Mouse (Mus musculus) ZHBTc4 (cell line): ENCODE data around the gene 2610021A01Rik.
A peak's percentile ranks its signal among the peaks of the same experiment; 100 is the strongest.
"Not testable (repeated sequence)": the region's sequence is repeated elsewhere in the genome, so short reads cannot be mapped to it uniquely, and the experiment has no call there.

Experiments
- DNase-seq: peaks from one replicate; pipeline ENCODE4 v3.0.0-alpha.2; 2011; ENCODE audit warnings: low read depth, low spot score

The 2610021A01Rik gene

DNA sequence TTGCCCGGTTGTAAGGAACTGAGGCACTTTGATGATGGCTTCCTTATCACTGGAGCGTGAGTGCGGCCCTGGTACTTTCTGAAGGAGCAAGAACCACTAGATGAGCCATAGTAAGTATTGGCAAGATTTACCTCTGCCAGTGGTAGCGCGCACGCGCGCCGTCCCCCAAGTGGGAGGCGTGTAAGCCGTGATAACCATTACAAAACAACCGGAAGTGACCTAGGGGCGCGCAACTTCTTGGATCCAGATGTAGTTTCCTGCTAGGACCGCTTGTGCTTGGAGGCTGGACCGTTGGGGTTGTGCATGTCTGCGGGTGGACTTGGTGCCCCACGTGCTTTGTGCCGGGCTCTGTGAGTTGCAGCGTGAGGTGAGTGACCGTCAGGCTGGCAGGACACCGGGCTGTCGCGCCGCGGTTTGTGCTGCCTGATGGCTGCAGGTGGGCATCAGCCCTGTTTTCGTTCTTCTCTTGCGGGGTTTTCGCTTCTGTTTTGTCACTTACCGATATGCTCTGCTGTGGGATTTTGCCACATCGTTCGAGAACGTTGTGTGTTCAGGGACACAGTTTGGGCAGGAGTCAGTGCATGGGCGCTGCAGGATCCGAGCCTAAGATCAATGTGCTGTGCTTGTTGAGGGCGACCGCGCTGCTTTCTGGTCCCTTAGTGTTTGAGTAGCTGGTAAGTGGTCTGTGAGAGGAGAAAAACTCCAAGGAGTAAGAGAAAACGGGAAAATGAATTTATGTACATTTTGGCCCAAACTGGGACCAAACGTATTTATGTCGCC is at the start of gene 2610021A01Rik:
Gene 2610021A01Rik (plus strand): TSS at position 197 of the 780 bp plus-strand sequence.
- DNase-seq: peak; percentile 98

GRCm38 (mm10) chr7:41560681-41561080 is 38.3 kb upstream of the 2610021A01Rik start:
- DNase-seq: peak; percentile 94

- DNase-seq: not testable (repeated sequence)
Measured at GRCm38 (mm10) chr7:41573562-41573961, 25.5 kb upstream of the 2610021A01Rik start, which contains the start of gene Gm6871. TSS of gene Gm6871 (minus strand) at chr7:41573662.

GRCm38 (mm10) chr7:41577956-41578355 is 21.1 kb upstream of the 2610021A01Rik start:
- DNase-seq: no peak

DNA sequence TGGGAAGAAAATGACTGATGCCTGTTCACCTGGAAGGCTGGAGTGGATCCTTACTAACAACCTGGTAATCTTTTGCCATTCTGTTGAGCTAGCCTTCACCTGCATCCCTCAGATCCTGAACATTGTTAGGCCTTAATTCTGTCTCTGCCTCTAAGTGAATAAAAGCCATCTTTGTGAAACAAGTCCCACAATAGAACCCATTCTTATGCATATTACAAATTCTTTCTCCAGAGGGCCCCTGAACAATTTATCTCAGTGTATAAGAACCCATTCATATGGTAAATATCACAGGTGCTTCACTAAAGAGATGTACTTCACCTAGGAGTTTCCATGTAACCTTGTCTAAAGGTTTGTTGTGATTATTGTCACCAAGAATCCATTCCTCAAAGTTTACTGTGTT is 17.0 kb upstream of the 2610021A01Rik start:
- DNase-seq: peak; percentile 86

- peak; percentile 71 for DNase-seq
Measured at GRCm38 (mm10) chr7:41587831-41588230, 11.2 kb upstream of the 2610021A01Rik start.

- no peak for DNase-seq
Measured at GRCm38 (mm10) chr7:41598615-41599014, 415 bp upstream of the 2610021A01Rik start.

- peak; percentile 64 for DNase-seq
Measured at GRCm38 (mm10) chr7:41599932-41600548, 1.0 kb downstream of the 2610021A01Rik start.

GRCm38 (mm10) chr7:41611654-41612053 is 12.6 kb downstream of the 2610021A01Rik start:
- DNase-seq: no peak

- not testable (repeated sequence) for DNase-seq
Measured at GRCm38 (mm10) chr7:41616241-41616640, 17.2 kb downstream of the 2610021A01Rik start.

DNA sequence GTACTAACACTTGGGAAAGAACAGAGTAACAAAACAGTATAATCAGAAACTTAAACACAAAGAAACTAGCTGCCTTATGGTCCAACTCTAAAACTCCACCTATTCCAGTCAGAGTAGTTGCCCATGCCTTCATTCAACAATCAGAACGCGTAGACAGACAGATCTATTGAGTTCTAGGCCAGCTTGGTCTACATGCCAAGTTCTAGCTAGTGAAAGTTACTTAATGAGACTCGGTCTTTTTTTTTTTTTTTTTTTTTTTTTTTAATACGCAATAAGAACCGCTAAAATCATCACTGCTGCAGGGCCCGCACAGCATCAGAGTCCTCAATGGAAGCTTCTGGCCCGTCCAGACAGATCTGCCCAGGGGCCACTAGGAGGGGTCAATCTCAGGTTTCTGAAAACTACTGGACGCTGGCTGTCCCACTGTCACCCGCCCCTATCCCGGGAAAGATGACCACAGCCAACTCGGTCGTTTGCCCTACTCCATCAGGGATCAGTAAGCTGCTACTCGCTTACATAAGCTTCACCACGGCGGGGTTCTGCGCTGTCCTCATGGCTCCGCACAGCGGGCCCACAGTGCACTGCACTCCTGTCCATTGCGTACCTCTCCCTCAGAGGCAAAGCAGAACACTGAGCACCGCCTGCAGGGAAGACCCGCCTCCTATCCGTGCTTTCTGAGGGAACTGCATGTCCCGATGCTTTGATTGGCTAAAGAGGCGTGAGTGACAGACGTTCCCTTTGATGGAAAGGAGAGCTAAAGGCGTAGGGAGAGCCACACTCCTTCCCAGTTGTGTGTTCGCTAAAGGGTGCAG is 33.6 kb downstream of the 2610021A01Rik start, which contains the start of gene Zfp788:
Gene Zfp788 (plus strand): TSS at position 795 of the 812 bp plus-strand sequence.
- peak; percentile 98 for DNase-seq

DNA sequence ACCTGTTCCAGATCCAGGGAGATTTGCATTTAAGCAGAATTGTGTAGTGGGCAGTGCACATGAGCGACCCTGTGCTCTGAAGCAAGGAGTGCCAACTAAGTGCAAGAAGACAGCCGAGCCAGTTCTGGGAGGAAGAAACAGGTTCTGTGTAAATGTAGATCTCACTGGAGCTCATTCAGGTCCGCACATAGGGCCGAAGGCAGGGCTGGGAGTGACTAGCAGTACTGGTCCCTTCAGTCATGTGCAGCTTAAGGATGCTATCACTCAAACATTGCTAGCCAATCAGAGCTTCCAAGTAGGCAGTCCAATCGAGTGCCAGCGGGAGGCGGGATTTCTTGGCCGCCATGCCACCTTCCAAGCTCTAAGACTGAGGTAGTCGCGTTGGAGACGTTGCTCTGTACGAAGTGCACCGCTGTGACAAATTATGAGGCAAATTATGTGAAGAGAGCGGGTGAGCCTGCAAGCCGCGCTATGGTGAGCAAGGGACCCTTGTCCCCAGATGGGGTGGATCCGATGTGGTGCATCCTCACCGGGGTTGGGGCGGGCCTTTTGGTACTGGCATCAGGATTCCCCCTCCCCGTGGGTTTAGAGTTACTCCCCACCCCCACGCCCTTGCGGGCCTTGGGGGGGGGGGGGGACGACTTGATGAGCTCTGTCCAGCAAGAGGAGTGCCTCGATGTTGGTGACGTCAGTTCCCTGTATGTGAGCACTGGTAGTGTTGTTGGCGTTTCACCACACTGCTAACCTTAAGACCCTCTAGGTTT is 34.4 kb downstream of the 2610021A01Rik start:
- DNase-seq: peak; percentile 97

GRCm38 (mm10) chr7:41674326-41674725 is 75.3 kb downstream of the 2610021A01Rik start:
- DNase-seq: peak; percentile 83
